ENCODE assay signal across 12 mouse cellular contexts in the genomic region with DNA sequence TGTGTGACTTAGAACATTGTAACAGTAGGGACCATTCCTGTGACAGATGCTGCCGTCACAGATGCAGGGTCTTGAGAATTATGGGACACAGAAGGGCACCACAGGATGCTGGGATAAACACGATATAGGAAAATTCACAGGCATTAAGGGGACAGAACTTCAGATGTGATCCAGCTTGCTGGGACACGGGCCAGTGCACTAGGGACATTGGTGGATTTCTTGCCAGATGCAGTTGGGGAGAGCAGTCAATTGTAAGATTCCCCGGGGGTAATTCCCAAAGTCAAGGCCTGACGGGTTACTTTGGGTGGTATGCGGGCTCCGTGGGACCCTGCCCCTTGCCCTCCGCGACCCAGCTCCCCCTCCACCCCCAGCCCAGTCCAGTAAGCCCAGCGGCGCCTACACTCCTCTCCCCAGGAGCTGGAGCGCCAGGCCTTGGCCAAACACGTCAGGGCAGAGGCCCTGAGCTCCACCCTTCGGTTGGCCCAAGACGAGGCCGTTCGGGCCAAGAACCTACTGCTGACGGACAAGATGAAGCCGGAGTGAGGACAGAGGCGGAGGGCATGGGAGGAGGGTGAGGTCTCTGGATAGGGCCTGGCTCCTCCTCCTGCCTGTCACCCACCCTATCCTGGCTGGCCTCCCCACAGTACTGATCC. TPM values are rescaled to one million over a fixed set of nuclear protein-coding genes. Genes with fewer than 3 reads are reported as not detected.
DNase-seq lines count a peak whose midpoint lies in the region; ATAC-seq and TF ChIP-seq lines count a peak whose summit lies in the region.
"Had no signal": no experiment of that assay in that cellular context is flagged by ENCODE, and none has a peak within 500 bp of the region (broad histone marks: within the 10 kb centered on the region; RNA-seq: fewer than 3 reads in every experiment).

No protein-coding gene starts in this region.

- no peak overlapping the region for H3K4me3 ChIP-seq in forebrain, embryonic 10.5 days
- no peak overlapping the region for H3K4me3 ChIP-seq in forebrain, postnatal 0 days (ENCODE audit: low read depth, low read length)
- no peak overlapping the region for H3K4me3 ChIP-seq in liver, postnatal 0 days (ENCODE audit: low read depth, low read length)
- no peak overlapping the region for H3K4me3 ChIP-seq in heart, embryonic 10.5 days
- H3K4me3 ChIP-seq in neural tube, embryonic 15.5 days (replicated peaks) = no peak overlapping the region
- H3K4me3 ChIP-seq: neural tube, embryonic 12.5 days had no signal

- TF ChIP-seq CTCF in forebrain, postnatal 0 days (IDR thresholded peaks at IDR 0.05; ENCODE audit: low read depth) = no peak
- no peak for TF ChIP-seq CTCF in liver, postnatal 0 days (IDR thresholded peaks at IDR 0.05; ENCODE audit: low read depth)

- H3K9ac ChIP-seq in forebrain, postnatal 0 days = no peak overlapping the region
- no peak overlapping the region for H3K9ac ChIP-seq in liver, postnatal 0 days (replicated peaks)
- no peak overlapping the region; the same call in 1 of the 2 replicates for H3K9ac ChIP-seq in neural tube, embryonic 15.5 days (replicated peaks)
- H3K9ac ChIP-seq: lung, embryonic 14.5 days; neural tube, embryonic 12.5 days had no signal

- peaks cover 36% of the 10 kb centered on the region for H3K36me3 ChIP-seq in forebrain, embryonic 10.5 days (replicated peaks)
- peaks cover 32% of the 10 kb centered on the region for H3K36me3 ChIP-seq in forebrain, postnatal 0 days (ENCODE audit: insufficient read depth)
- H3K36me3 ChIP-seq in liver, postnatal 0 days (replicated peaks; ENCODE audit: insufficient read depth, low read length) = no peaks in the 10 kb centered on the region
- H3K36me3 ChIP-seq in heart, embryonic 10.5 days = peaks cover 21% of the 10 kb centered on the region
- H3K36me3 ChIP-seq in neural tube, embryonic 15.5 days = peaks cover 35% of the 10 kb centered on the region

- peaks cover 16% of the 10 kb centered on the region for H3K4me1 ChIP-seq in forebrain, embryonic 10.5 days
- 0 out of 2 replicates have a peak, but pooled peaks cover under 1% of the 10 kb centered on the region for H3K4me1 ChIP-seq in forebrain, postnatal 0 days (ENCODE audit: insufficient read depth)
- peaks cover 8% of the 10 kb centered on the region for H3K4me1 ChIP-seq in liver, postnatal 0 days (ENCODE audit: insufficient read depth)
- peaks cover 15% of the 10 kb centered on the region for H3K4me1 ChIP-seq in heart, embryonic 10.5 days
- H3K4me1 ChIP-seq in neural tube, embryonic 15.5 days = peaks cover 14% of the 10 kb centered on the region

- H3K27me3 ChIP-seq in forebrain, embryonic 10.5 days (ENCODE audit: poor library complexity, severe bottlenecking) = 0 out of 2 replicates have a peak, but pooled peaks cover 2% of the 10 kb centered on the region
- no peaks in the 10 kb centered on the region for H3K27me3 ChIP-seq in forebrain, postnatal 0 days (ENCODE audit: insufficient read depth, low read length)
- no peaks in the 10 kb centered on the region for H3K27me3 ChIP-seq in liver, postnatal 0 days (ENCODE audit: insufficient read depth, low read length)
- peaks cover 11% of the 10 kb centered on the region; the same call in 1 of the 2 replicates for H3K27me3 ChIP-seq in heart, embryonic 10.5 days (ENCODE audit: insufficient read depth, poor library complexity, severe bottlenecking)
- H3K27me3 ChIP-seq in neural tube, embryonic 15.5 days (replicated peaks) = no peaks in the 10 kb centered on the region

- TF ChIP-seq EP300 in liver, postnatal 0 days (IDR thresholded peaks at IDR 0.05; ENCODE audit: low read depth) = no peak

- DNase-seq in forebrain, embryonic 10.5 days (ENCODE audit: extremely low spot score, low spot score) = peak; percentile 12
- no peak for DNase-seq in forebrain, postnatal 0 days
- peak; percentile 13 for DNase-seq in liver, postnatal 0 days
- no peak for DNase-seq in liver
- DNase-seq in heart, embryonic 10.5 days (ENCODE audit: low spot score) = peak; percentile 71
- no peak for DNase-seq in retina, postnatal 1 day
- DNase-seq in c-Kit-positive CD71-positive TER-119-positive erythroid progenitor cells, embryonic 14.5 days (ENCODE audit: low spot score) = no peak
- DNase-seq: layer of hippocampus, postnatal 36 days had no signal

- H3K9me3 ChIP-seq in forebrain, embryonic 10.5 days = no peaks in the 10 kb centered on the region
- no peaks in the 10 kb centered on the region for H3K9me3 ChIP-seq in forebrain, postnatal 0 days (ENCODE audit: low read length)
- H3K9me3 ChIP-seq in liver, postnatal 0 days (ENCODE audit: low read length) = no peaks in the 10 kb centered on the region
- H3K9me3 ChIP-seq in heart, embryonic 10.5 days = no peaks in the 10 kb centered on the region
- no peaks in the 10 kb centered on the region for H3K9me3 ChIP-seq in neural tube, embryonic 15.5 days (replicated peaks)
- H3K9me3 ChIP-seq: neural tube, embryonic 12.5 days had no signal

- H3K27ac ChIP-seq in forebrain, embryonic 10.5 days = no peak overlapping the region
- no peak overlapping the region for H3K27ac ChIP-seq in forebrain, postnatal 0 days (ENCODE audit: low read depth, low read length)
- no peak overlapping the region for H3K27ac ChIP-seq in liver, postnatal 0 days (ENCODE audit: low read depth)
- H3K27ac ChIP-seq in heart, embryonic 10.5 days = no peak overlapping the region
- H3K27ac ChIP-seq in neural tube, embryonic 15.5 days (replicated peaks) = peak overlapping the region; percentile 33
- H3K27ac ChIP-seq: neural tube, embryonic 12.5 days had no signal

- ATAC-seq in forebrain, postnatal 0 days = no peak
- ATAC-seq in liver, postnatal 0 days = no peak
- ATAC-seq in neural tube, embryonic 15.5 days (ENCODE audit: low FRiP score) = no peak

- WGBS in forebrain, embryonic 10.5 days = 80% methylated on average over 20 of the region's 20 CpGs
- WGBS in forebrain, postnatal 0 days = 75% methylated on average over 20 of the region's 20 CpGs
- WGBS in liver, postnatal 0 days (ENCODE audit: insufficient replicate concordance) = 80% methylated on average over 20 of the region's 20 CpGs
- 66% methylated on average over 20 of the region's 20 CpGs for WGBS in heart, embryonic 10.5 days
- 67% methylated on average over 20 of the region's 20 CpGs for WGBS in neural tube, embryonic 15.5 days

- no peak overlapping the region for H3K4me2 ChIP-seq in forebrain, postnatal 0 days (ENCODE audit: low read depth)
- H3K4me2 ChIP-seq in liver, postnatal 0 days (ENCODE audit: low read depth, low read length) = no peak overlapping the region
- no peak overlapping the region for H3K4me2 ChIP-seq in neural tube, embryonic 15.5 days
- H3K4me2 ChIP-seq: lung, embryonic 14.5 days; neural tube, embryonic 12.5 days had no signal

RNA-seq across cellular contexts. Expression of a gene that starts 14.3 kb away (rescaled TPM):
- 0.47 TPM in 1 of 2 replicates, not detected in the other for polyA plus RNA-seq in forebrain, embryonic 10.5 days (2016; fragmentation: Nextera tagmentation; extraction: Ambion mirVana)
- not detected in 2 replicates for total RNA-seq in forebrain, postnatal 0 days (2014; rRNA removed)
- 0.18 TPM in 1 of 2 replicates, not detected in the other for polyA plus RNA-seq in forebrain, postnatal 0 days (2015; fragmentation: Nextera tagmentation; extraction: Ambion mirVana)
- 0.06 TPM in 1 of 2 replicates, not detected in the other for polyA plus RNA-seq in liver, postnatal 0 days (2015; fragmentation: Nextera tagmentation; extraction: Ambion mirVana)
- polyA plus RNA-seq in heart, embryonic 10.5 days (2016; fragmentation: Nextera tagmentation; extraction: Ambion mirVana) = 0.25 TPM in 1 of 2 replicates, not detected in the other
- polyA plus RNA-seq in neural tube, embryonic 15.5 days (2015; fragmentation: Nextera tagmentation; extraction: Ambion mirVana) = 0.14 and 0.24 TPM in 2 replicates
- total RNA-seq: hematopoietic stem cell, adult 5-6 weeks had no signal
- polyA plus RNA-seq: neural tube, embryonic 12.5 days had no signal

RNA-seq across cellular contexts. Expression of a gene that starts 17.3 kb away (rescaled TPM):
- 19.4 and 20.8 TPM in 2 replicates for polyA plus RNA-seq in forebrain, embryonic 10.5 days (2016; fragmentation: Nextera tagmentation; extraction: Ambion mirVana)
- total RNA-seq in forebrain, postnatal 0 days (2014; rRNA removed) = 71.9 and 73.1 TPM in 2 replicates
- polyA plus RNA-seq in forebrain, postnatal 0 days (2015; fragmentation: Nextera tagmentation; extraction: Ambion mirVana) = 34.3 and 49.6 TPM in 2 replicates
- 0.98 and 1.1 TPM in 2 replicates for polyA plus RNA-seq in liver, postnatal 0 days (2015; fragmentation: Nextera tagmentation; extraction: Ambion mirVana)
- 11.7 and 19.1 TPM in 2 replicates for polyA plus RNA-seq in heart, embryonic 10.5 days (2016; fragmentation: Nextera tagmentation; extraction: Ambion mirVana)
- polyA plus RNA-seq in neural tube, embryonic 15.5 days (2015; fragmentation: Nextera tagmentation; extraction: Ambion mirVana) = 55.5 and 59.0 TPM in 2 replicates

RNA-seq across cellular contexts. Expression of a gene that starts 28.0 kb away (rescaled TPM):
- polyA plus RNA-seq in forebrain, embryonic 10.5 days (2016; fragmentation: Nextera tagmentation; extraction: Ambion mirVana) = 69.1 and 69.5 TPM in 2 replicates
- 140 and 175 TPM in 2 replicates for total RNA-seq in forebrain, postnatal 0 days (2014; rRNA removed)
- polyA plus RNA-seq in forebrain, postnatal 0 days (2015; fragmentation: Nextera tagmentation; extraction: Ambion mirVana) = 101 and 113 TPM in 2 replicates
- 25.6 and 29.5 TPM in 2 replicates for polyA plus RNA-seq in liver, postnatal 0 days (2015; fragmentation: Nextera tagmentation; extraction: Ambion mirVana)
- polyA plus RNA-seq in heart, embryonic 10.5 days (2016; fragmentation: Nextera tagmentation; extraction: Ambion mirVana) = 73.9 and 82.1 TPM in 2 replicates
- 122 and 126 TPM in 2 replicates for polyA plus RNA-seq in neural tube, embryonic 15.5 days (2015; fragmentation: Nextera tagmentation; extraction: Ambion mirVana)

RNA-seq across cellular contexts. Expression of a gene that starts 29.1 kb away (rescaled TPM):
- 909 and 984 TPM in 2 replicates for polyA plus RNA-seq in forebrain, embryonic 10.5 days (2016; fragmentation: Nextera tagmentation; extraction: Ambion mirVana)
- 208 and 220 TPM in 2 replicates for total RNA-seq in forebrain, postnatal 0 days (2014; rRNA removed)
- 598 and 639 TPM in 2 replicates for polyA plus RNA-seq in forebrain, postnatal 0 days (2015; fragmentation: Nextera tagmentation; extraction: Ambion mirVana)
- 73.2 and 76.8 TPM in 2 replicates for polyA plus RNA-seq in liver, postnatal 0 days (2015; fragmentation: Nextera tagmentation; extraction: Ambion mirVana)
- polyA plus RNA-seq in heart, embryonic 10.5 days (2016; fragmentation: Nextera tagmentation; extraction: Ambion mirVana) = 563 and 740 TPM in 2 replicates
- polyA plus RNA-seq in neural tube, embryonic 15.5 days (2015; fragmentation: Nextera tagmentation; extraction: Ambion mirVana) = 605 and 615 TPM in 2 replicates

RNA-seq across cellular contexts. Expression of a gene that starts 40.1 kb away (rescaled TPM):
- 70.5 and 76.0 TPM in 2 replicates for polyA plus RNA-seq in forebrain, embryonic 10.5 days (2016; fragmentation: Nextera tagmentation; extraction: Ambion mirVana)
- 39.3 and 39.7 TPM in 2 replicates for total RNA-seq in forebrain, postnatal 0 days (2014; rRNA removed)
- 23.1 and 24.0 TPM in 2 replicates for polyA plus RNA-seq in forebrain, postnatal 0 days (2015; fragmentation: Nextera tagmentation; extraction: Ambion mirVana)
- 35.9 and 38.0 TPM in 2 replicates for polyA plus RNA-seq in liver, postnatal 0 days (2015; fragmentation: Nextera tagmentation; extraction: Ambion mirVana)
- 61.8 and 71.1 TPM in 2 replicates for polyA plus RNA-seq in heart, embryonic 10.5 days (2016; fragmentation: Nextera tagmentation; extraction: Ambion mirVana)
- 56.8 and 70.2 TPM in 2 replicates for polyA plus RNA-seq in neural tube, embryonic 15.5 days (2015; fragmentation: Nextera tagmentation; extraction: Ambion mirVana)

Comparison
In these comparisons a context has a peak if more than half of its experiments do, and no peak if none do; other contexts are left out.
1. DNase-seq: peak in forebrain, embryonic 10.5 days (single experiment), liver, postnatal 0 days (single experiment) and heart, embryonic 10.5 days (single experiment); none in forebrain, postnatal 0 days (single experiment), liver (single experiment), retina, postnatal 1 day (single experiment) and c-Kit-positive CD71-positive TER-119-positive erythroid progenitor cells, embryonic 14.5 days (single experiment).